Mouse (Mus musculus) olfactory bulb, adult 2 months (tissue): Measurements from ENCODE around the gene Fastkd5. TPM values are rescaled to one million over a fixed set of nuclear protein-coding genes. Genes with fewer than 3 reads are reported as not detected.
A peak's percentile ranks its signal among the peaks of the same experiment; 100 is the strongest.
"Not testable (repeated sequence)": the region's sequence is repeated elsewhere in the genome, so short reads cannot be mapped to it uniquely, and the experiment has no call there.

Experiments used
- H3K27ac ChIP-seq: fragments of 200-500 bp; 2 replicates; pipeline ENCODE4 v1.5.1; 2012; ENCODE audit warnings: low read depth, low read length; ENCODE audit not compliant: insufficient read depth
- H3K4me1 ChIP-seq: fragments of 200-500 bp; 2 replicates; pipeline ENCODE4 v1.6.1; 2012; ENCODE audit warnings: low read length; ENCODE audit not compliant: control insufficient read depth, insufficient read depth
- H3K4me3 ChIP-seq: fragments of 200-500 bp; 2 replicates; pipeline ENCODE4 v1.5.1; 2012; ENCODE audit warnings: mild to moderate bottlenecking, low read depth, low read length, moderate library complexity; ENCODE audit not compliant: insufficient read depth
- CTCF ChIP-seq: fragments of 200-500 bp; IDR thresholded peaks from 2 replicates; pipeline ENCODE4 v1.5.1; 2012; ENCODE audit warnings: low read depth, mild to moderate bottlenecking, low read length, moderate library complexity; ENCODE audit not compliant: insufficient read depth
- POLR2A ChIP-seq: fragments of 200-500 bp; IDR thresholded peaks from 2 replicates; pipeline ENCODE4 v1.6.1; 2012; ENCODE audit warnings: mild to moderate bottlenecking, low read depth, low read length, moderate library complexity; ENCODE audit not compliant: insufficient read depth
- WGBS: fragments of 180-500 bp; shearing (Covaris S2); methylation state at CpG from one replicate; pipeline ENCODE4 v1.1.7; 2018; 5-methylcytosine and 5-hydroxymethylcytosine counted together
- polyA plus RNA-seq: library from polyadenylated mRNA; stranded (reverse); fragments of >200 nt; gene quantifications from 2 replicates; pipeline ENCODE4 v1.2.4, GENCODE M21; 2012; ENCODE audit warnings: low replicate concordance; ENCODE audit not compliant: missing spikeins, insufficient read depth, insufficient read length

Gene Fastkd5
- polyA plus RNA-seq, 1 experiment, result not detected

DNA sequence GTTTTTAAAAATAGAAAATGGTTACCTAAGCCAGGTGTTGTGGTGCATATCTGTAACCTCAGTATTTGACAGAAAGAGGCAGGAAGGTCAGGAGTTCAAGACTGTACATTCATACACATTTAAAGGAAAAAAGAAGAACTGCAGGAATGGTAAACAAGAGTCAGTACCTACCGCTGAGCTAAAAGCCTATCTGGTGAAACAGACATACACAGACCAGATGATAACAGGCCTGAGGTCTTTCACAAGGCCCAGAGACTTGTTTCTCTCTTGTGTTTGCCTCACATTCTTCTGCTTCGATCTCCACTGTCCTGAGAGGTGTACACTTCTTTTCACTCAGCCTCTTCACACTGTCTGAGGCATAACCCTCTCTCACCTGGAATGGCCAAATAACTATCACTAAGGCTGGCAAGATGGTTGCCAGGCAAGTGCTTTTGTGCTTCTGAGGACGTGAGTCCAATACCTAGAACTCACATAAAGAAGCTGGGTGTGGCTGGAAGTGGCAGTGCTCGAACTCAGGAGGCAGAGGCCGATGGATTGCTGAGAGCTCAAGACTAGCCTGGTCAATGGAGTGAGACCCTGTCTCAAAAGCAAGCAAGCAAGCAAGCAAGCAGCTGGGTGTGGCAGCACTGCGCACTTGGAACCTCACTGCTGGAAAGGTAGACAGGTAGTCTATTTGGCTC lies 26.0 kb upstream of the Fastkd5 start:
- H3K4me1 ChIP-seq, result peaks cover 11% of the 10 kb centered on the region
- 91% methylated on average over 6 of the region's 6 CpGs for WGBS
- no peak overlapping the region for H3K27ac ChIP-seq
- TF ChIP-seq POLR2A (no peak), CTCF (no peak)
- H3K4me3 ChIP-seq, result no peak overlapping the region

DNA sequence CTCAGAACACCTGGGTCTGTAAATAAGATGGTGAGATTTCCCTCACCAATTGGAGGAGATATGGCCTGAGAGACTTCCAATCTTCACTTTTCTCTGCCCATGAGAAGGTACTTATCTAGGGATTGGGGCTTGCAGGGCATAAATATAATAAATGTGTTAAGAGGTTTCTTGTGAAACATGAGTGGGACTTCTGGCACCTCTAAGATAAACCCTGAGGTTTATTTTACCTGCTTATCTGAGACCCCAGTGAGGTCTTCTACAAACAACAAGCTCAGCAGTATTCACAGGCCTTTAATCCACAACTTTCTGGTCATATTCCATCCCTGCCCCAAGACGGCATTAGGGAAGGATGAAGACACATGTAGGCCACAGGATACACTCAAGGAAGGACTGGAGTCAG lies 23.9 kb upstream of the Fastkd5 start:
- 97% methylated on average over 1 of the region's 1 CpGs for WGBS
- H3K27ac ChIP-seq, result no peak overlapping the region
- TF ChIP-seq CTCF (no peak), POLR2A (no peak)

DNA sequence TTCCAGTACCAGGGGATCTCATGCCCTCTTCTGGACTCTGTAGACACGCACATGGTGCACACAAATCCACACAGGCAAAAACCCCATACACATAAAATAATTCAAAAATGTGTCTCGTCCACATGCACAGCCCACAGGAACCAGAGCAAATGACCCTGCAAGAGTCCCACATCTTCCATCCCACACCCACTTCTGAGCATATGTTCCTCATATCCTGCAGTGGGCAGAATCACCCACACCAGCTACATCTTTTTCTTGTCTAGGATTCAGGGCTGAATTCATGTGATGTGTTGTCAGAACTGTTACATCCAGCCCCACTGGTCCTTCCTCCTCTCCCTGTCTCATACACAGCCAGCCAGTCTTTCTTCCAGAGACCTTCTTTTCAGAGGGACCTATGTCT lies 23.5 kb upstream of the Fastkd5 start:
- Histone ChIP-seq H3K27ac (no peak overlapping the region), H3K4me1 (peaks cover 11% of the 10 kb centered on the region), H3K4me3 (no peak overlapping the region)
- WGBS, result 100% methylated on average over 2 of the region's 2 CpGs
- TF ChIP-seq CTCF (no peak), POLR2A (no peak)

More for the DNA sequence above, 23.9 kb upstream of the Fastkd5 start:
- Histone ChIP-seq H3K4me3 (no peak overlapping the region), H3K4me1 (peaks cover 11% of the 10 kb centered on the region)

DNA sequence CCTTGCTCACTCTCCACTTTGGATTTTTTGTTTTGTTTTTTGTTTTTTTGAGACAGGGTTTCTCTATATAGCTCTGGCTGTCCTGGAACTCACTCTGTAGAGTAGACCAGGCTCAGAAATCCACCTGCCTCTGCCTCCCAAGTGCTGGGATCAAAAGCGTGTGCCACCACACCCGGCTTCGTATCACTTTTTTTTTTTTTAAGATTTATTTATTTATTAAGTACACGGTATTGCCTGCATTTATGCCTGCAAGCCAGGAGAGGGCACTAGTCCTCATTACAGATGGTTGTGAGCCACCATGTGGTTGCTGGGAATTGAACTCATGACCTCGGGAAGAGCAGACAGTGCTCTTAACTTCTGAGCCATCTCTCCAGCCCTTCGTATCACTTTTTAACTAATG lies 19.2 kb upstream of the Fastkd5 start:
- not testable (repeated sequence) for H3K27ac ChIP-seq, H3K4me1 ChIP-seq, H3K4me3 ChIP-seq
- WGBS, result 85% methylated on average over 6 of the region's 6 CpGs

DNA sequence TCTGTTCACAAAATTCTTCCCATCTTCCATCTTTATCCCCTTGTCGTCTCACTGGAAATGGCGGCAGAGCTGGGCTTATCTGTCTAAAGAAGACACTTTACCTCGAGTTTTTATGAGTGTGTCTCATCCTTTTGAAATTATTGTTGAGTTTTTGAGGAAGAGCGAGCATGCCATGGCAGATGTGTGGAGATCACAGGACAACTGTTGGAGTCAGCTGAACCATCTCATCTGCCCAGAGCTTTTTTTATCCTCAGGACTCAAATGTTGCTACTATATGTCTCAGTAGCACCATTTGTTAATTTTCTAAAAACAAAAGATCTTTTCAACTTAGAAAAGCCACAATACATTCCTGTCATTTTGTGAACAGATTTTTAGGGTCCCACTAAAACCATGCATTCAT lies 15.4 kb upstream of the Fastkd5 start:
- H3K27ac ChIP-seq, result no peak overlapping the region
- H3K4me1 ChIP-seq, result peaks cover 5% of the 10 kb centered on the region
- H3K4me3 ChIP-seq, result no peak overlapping the region
- 81% methylated on average over 4 of the region's 4 CpGs for WGBS
- TF ChIP-seq CTCF (no peak), POLR2A (no peak)

DNA sequence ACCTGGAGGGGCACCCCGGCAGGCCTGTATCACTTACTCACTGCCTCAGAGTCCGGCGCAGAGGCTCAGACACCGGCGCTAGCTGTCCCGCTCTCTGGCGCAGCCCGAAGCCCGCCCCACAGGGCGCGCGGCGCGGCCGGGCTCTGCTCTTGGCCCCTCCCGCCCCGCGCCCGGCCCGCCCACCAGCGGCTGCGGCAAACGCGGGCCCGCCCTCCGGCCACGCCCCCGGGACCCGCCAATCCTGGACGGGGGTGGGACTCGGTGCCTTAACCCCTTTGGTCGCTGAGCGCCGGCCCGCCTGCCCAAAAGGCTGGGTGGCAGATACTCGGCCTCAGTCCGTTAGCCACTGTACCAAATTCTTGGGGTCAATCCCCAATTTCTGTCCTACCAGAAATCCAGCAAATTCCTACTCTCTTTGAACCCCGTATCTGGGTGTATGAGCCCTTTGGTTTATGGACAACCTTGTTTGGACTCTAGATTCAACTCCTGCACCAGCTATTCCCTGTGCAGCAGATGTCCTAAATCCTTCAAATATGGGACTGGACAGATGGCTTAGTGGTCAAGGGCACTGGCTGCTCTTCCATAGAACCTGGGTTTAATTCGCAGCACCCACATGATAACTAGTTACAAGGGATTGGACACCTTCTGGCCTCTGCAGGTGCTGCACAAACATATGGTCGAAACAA lies 13.0 kb upstream of the Fastkd5 start, which contains the start of gene Lzts3:
Gene Lzts3 (minus strand): TSS at position 120 of the 686 bp plus-strand sequence.
- TF ChIP-seq POLR2A, result peak; percentile 76
- no peak for TF ChIP-seq CTCF
- Histone ChIP-seq H3K4me1 (peaks cover 9% of the 10 kb centered on the region), H3K4me3 (peak within 1 kb of the TSS; percentile 87), H3K27ac (0 out of 2 replicates have a peak within 1 kb of the TSS, but pooled peaks have one; percentile 13)
- 3% methylated on average over 40 of the region's 40 CpGs for WGBS

DNA sequence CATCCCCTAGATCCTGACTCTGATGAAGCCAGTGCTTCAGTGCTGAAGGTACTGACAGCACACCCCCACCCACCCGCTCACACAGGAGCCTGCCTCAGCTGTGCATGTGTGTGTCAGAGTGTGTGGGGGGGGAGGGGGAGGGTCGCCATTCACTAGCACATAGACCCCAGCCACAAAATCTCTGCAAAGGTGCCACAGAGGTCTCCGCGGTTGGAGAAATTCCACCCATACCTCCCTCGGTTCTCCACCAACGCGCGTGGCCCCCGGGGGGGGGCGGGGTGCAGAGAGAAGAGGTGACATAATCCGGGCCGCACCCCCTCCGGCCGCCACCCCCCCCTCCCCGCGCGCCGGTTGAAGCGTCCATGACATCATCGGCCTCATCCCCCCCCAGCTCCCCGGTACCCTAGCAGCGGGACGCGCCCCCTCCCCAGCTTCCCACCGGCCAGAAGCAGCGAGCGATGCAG lies 12.4 kb upstream of the Fastkd5 start:
- Histone ChIP-seq H3K4me3 (peak overlapping the region; percentile 87), H3K4me1 (peaks cover 10% of the 10 kb centered on the region), H3K27ac (0 out of 2 replicates have a peak overlapping the region, but pooled peaks have one; percentile 4)
- no peak for TF ChIP-seq CTCF
- WGBS, result 0% methylated on average over 27 of the region's 27 CpGs

DNA sequence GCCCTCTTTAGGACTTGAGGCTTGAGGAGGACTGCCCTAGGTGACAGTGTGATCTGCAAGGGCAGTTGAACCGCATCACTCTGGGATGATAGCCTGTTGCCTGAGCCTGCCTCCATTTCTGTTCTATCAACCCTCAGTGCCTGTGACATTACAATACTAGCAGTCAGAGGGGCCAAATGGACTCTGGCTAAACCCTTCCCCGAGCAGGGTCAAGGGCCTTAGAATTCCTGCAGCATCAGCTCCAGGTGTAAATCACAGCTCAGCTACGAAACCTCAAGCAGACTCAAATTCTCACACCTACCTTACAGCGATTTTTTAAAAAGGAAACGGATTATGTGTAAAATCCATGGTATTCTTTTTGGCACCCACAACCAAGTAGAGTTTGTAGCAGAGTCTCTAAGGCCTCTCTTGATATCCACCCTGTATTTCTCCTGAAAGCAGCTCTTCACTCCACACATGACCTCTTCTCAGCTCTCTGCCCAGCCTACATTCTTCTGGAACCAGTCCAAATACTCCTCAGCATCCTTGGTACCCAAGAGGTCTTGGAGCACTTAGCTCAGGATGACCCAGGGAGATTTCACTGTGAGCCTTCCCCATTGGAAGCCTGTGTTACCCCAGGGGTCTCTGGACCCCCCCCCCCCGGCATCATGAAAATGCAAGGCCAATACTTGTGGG lies 11.7 kb upstream of the Fastkd5 start:
- Histone ChIP-seq H3K4me3 (peak overlapping the region; percentile 87), H3K4me1 (peaks cover 10% of the 10 kb centered on the region), H3K27ac (no peak overlapping the region)
- WGBS, result 55% methylated on average over 6 of the region's 6 CpGs
- TF ChIP-seq CTCF, result no peak
- TF ChIP-seq POLR2A, result no peak

DNA sequence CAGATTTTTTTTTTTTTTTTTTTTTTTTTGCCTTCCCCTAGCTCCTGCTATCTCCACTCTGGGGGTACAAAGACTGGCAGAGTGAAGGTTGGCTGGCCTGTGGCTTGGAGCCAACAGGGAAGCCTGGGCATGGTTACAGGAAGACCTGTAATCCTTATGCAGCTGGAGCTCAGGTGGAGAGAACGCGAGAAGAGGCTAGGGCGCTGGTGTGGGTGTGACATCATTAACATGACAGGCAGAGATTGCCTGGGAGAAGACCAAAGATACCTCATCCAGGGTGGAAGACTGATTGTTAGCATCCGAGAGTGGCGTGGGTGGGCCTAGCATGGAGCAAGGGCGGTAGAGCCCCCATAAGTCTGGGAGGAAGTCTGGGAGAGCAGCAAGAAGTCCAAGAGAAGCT lies 9.4 kb upstream of the Fastkd5 start:
- Histone ChIP-seq H3K27ac (no peak overlapping the region), H3K4me1 (peaks cover 29% of the 10 kb centered on the region), H3K4me3 (no peak overlapping the region)
- 87% methylated on average over 6 of the region's 6 CpGs for WGBS
- TF ChIP-seq CTCF, result no peak
- no peak for TF ChIP-seq POLR2A
